Mouse (Mus musculus) myocyte (in vitro differentiated cells): ENCODE results near the gene Baiap2l2.

ENCODE experiments used
- E2F4 ChIP-seq: IDR thresholded peaks from one replicate; pipeline ENCODE4 v1.6.1; 2011; ENCODE audit warnings: mild to moderate bottlenecking, control low read depth, moderate library complexity; ENCODE audit not compliant: insufficient read depth
- MYOD1 ChIP-seq, 3 experiments: IDR thresholded peaks; one replicate each; pipeline ENCODE4 v1.6.1; 2011; ENCODE audit warnings: control low read depth in 2 of 3, low read depth in 2 of 3, mild to moderate bottlenecking in 2 of 3, moderate library complexity in 1 of 3; ENCODE audit not compliant: insufficient read length in 2 of 3, control insufficient read depth in 1 of 3
- MYOG ChIP-seq, 3 experiments: IDR thresholded peaks; one replicate each; pipeline ENCODE4 v1.6.1; 2011; ENCODE audit warnings: control low read depth in 2 of 3, low read depth in 2 of 3, mild to moderate bottlenecking in 2 of 3; ENCODE audit not compliant: insufficient read length in 2 of 3, control insufficient read depth in 1 of 3, insufficient read depth in 1 of 3
- POLR2A ChIP-seq: IDR thresholded peaks from one replicate; pipeline ENCODE4 v1.6.1; 2011; ENCODE audit warnings: low read depth, mild to moderate bottlenecking, control low read depth, moderate library complexity; ENCODE audit not compliant: insufficient read length
- POLR2AphosphoS2 ChIP-seq: IDR thresholded peaks from one replicate; pipeline ENCODE4 v1.6.1; 2011; ENCODE audit warnings: low read depth, control low read depth; ENCODE audit not compliant: insufficient read length
- TCF3 ChIP-seq: IDR thresholded peaks from one replicate; pipeline ENCODE4 v1.6.1; 2011; ENCODE audit warnings: low read depth, control low read depth; ENCODE audit not compliant: insufficient read length

- TF ChIP-seq POLR2A (peak; percentile 32), E2F4 (no peak), POLR2AphosphoS2 (no peak), MYOD1 (IDR thresholded peaks at IDR 0.05; ENCODE audit: control insufficient read depth in 1 of 3, insufficient read length in 2 of 3, low read depth in 2 of 3) (peak in 1 of 3 experiments; percentile 34), TCF3 (no peak), MYOG (IDR thresholded peaks at IDR 0.05; ENCODE audit: control insufficient read depth in 1 of 3, insufficient read depth in 1 of 3, insufficient read length in 2 of 3, low read depth in 2 of 3) (peak in 1 of 3 experiments; percentile 56)
Measured at GRCm38 (mm10) chr15:79326264-79326663, 40.9 kb upstream of the Baiap2l2 start.
